Mouse (Mus musculus) liver, embryonic 16.5 days (tissue): ENCODE measurements at regions not wholly inside any gene's neighbourhood (a gene's known extent, or its start where the extent isn't known, plus 50 kb on each side); places are given as distances from the start of the nearest gene placed in this dataset.

ENCODE experiments used
- ATAC-seq: fragments of 200-750 bp; cut with Nextera tagmentation; 2 replicates; pipeline ENCODE4 v1.8.0; 2017; ENCODE audit warnings: low read depth, mild to moderate bottlenecking, moderate number of reproducible peaks, moderate library complexity
- H3K27ac ChIP-seq: fragments of 300-500 bp; sonication (generic); 2 replicates; pipeline ENCODE4 v1.5.1; 2014; ENCODE audit warnings: mild to moderate bottlenecking, low read length
- H3K27me3 ChIP-seq: fragments of 300-500 bp; sonication (generic); 2 replicates; pipeline ENCODE4 v1.6.1; 2014; ENCODE audit warnings: low read depth, low read length, mixed read lengths; ENCODE audit not compliant: control insufficient read depth, insufficient read depth
- H3K36me3 ChIP-seq: fragments of 300-500 bp; sonication (generic); 2 replicates; pipeline ENCODE4 v1.6.1; 2014; ENCODE audit warnings: mild to moderate bottlenecking; ENCODE audit not compliant: control insufficient read depth, insufficient read depth
- H3K4me1 ChIP-seq: fragments of 300-500 bp; sonication (generic); 2 replicates; pipeline ENCODE4 v1.6.1; 2014; ENCODE audit warnings: low read depth, low read length, mixed read lengths; ENCODE audit not compliant: control insufficient read depth
- H3K4me2 ChIP-seq: fragments of 300-500 bp; sonication (generic); 2 replicates; pipeline ENCODE4 v1.6.1; 2014; ENCODE audit warnings: low read depth, low read length, mixed read lengths
- H3K4me3 ChIP-seq: fragments of 300-500 bp; sonication (generic); 2 replicates; pipeline ENCODE4 v1.5.1; 2014; ENCODE audit warnings: low read depth, mild to moderate bottlenecking, low read length
- H3K9ac ChIP-seq: fragments of 300-500 bp; sonication (generic); 2 replicates; pipeline ENCODE4 v1.6.1; 2014; ENCODE audit warnings: low read depth, low read length
- H3K9me3 ChIP-seq: fragments of 300-500 bp; sonication (generic); replicated peaks from 2 replicates; pipeline ENCODE4 v1.6.1; 2016; ENCODE audit warnings: low read length; ENCODE audit not compliant: control insufficient read depth
- WGBS: fragments of 180-500 bp; shearing (Covaris S2); extraction: QIAGEN DNeasy Blood & Tissue Kit; methylation state at CpG from one replicate; pipeline ENCODE4 v1.1.7; 2014; ENCODE audit not compliant: insufficient replicate concordance; 5-methylcytosine and 5-hydroxymethylcytosine counted together

DNA sequence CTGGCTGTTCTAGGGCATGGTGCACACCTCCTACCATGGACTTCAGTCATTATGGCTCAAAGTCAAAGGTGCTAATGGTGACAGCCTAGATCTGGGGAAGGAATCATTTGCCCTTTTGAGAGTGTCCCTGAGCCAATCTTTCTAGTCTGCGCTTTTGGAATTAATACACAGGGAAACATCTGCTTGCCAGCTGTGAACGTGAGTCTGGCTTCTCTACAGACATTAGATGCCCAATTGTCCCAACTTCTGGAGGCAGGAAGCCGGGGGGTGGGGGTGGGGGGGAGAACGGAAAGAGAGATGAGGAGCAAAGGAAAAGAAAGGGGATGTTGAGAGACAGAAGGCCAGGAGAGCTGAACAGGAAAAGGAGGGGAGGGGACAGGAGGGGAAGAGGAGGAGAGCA is 377.9 kb upstream of the Spred2 start:
- Histone ChIP-seq H3K9me3 (no peaks in the 10 kb centered on the region), H3K4me1 (no peaks in the 10 kb centered on the region), H3K4me3 (no peak overlapping the region), H3K36me3 (no peaks in the 10 kb centered on the region), H3K27ac (no peak overlapping the region), H3K27me3 (no peaks in the 10 kb centered on the region), H3K9ac (no peak overlapping the region), H3K4me2 (no peak overlapping the region)
- WGBS: 36% methylated on average over 4 of the region's 4 CpGs
- ATAC-seq: no peak

GRCm38 (mm10) chr11:19554316-19554946 is 369.7 kb upstream of the Spred2 start:
- ATAC-seq: no peak

GRCm38 (mm10) chr11:19554947-19555770 is 369.0 kb upstream of the Spred2 start:
- Histone ChIP-seq H3K27ac (no peak overlapping the region), H3K9me3 (no peaks in the 10 kb centered on the region), H3K4me2 (no peak overlapping the region), H3K4me3 (no peak overlapping the region), H3K27me3 (no peaks in the 10 kb centered on the region), H3K9ac (no peak overlapping the region), H3K4me1 (no peaks in the 10 kb centered on the region), H3K36me3 (no peaks in the 10 kb centered on the region)
- 38% methylated on average over 9 of the region's 9 CpGs for WGBS
- no peak for ATAC-seq

More at GRCm38 (mm10) chr11:19554316-19554946, 369.7 kb upstream of the Spred2 start:
- Histone ChIP-seq H3K4me2 (no peak overlapping the region), H3K27ac (no peak overlapping the region), H3K36me3 (no peaks in the 10 kb centered on the region), H3K9me3 (no peaks in the 10 kb centered on the region), H3K9ac (no peak overlapping the region), H3K4me3 (no peak overlapping the region), H3K4me1 (no peaks in the 10 kb centered on the region), H3K27me3 (no peaks in the 10 kb centered on the region)
- 64% methylated on average over 9 of the region's 9 CpGs for WGBS

DNA sequence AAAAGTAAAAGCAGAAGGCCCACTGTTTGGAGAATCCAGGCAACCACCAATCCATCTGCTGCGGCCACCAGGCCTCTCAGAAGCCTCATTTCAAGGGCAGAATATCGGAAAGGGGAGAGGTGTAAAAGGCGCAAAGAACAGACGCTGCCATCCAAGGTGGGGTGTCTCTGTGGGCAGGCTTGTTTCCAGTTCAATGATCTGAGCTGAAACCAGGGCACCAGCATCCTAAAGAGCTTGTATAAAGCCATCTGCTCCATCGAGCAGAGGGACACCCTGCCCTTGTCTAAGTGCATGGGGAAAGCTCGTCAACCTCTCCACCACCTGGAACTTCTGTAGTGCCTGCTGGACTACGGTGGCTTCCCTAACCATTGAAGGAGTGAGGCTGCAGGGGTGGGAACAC is 363.7 kb upstream of the Spred2 start:
- ATAC-seq: no peak
- no peaks in the 10 kb centered on the region for H3K36me3 ChIP-seq
- H3K27me3 ChIP-seq: no peaks in the 10 kb centered on the region
- no peaks in the 10 kb centered on the region for H3K4me1 ChIP-seq
- no peak overlapping the region for H3K4me2 ChIP-seq
- no peak overlapping the region for H3K4me3 ChIP-seq
- H3K27ac ChIP-seq: no peak overlapping the region
- H3K9me3 ChIP-seq: no peaks in the 10 kb centered on the region
- 71% methylated on average over 7 of the region's 7 CpGs for WGBS
- no peak overlapping the region for H3K9ac ChIP-seq

GRCm38 (mm10) chr11:19562668-19563067 is 361.5 kb upstream of the Spred2 start:
- Histone ChIP-seq H3K36me3 (no peaks in the 10 kb centered on the region), H3K9ac (no peak overlapping the region), H3K4me3 (no peak overlapping the region), H3K27me3 (no peaks in the 10 kb centered on the region), H3K27ac (no peak overlapping the region), H3K4me1 (no peaks in the 10 kb centered on the region), H3K4me2 (no peak overlapping the region), H3K9me3 (no peaks in the 10 kb centered on the region)
- WGBS: 60% methylated on average over 4 of the region's 4 CpGs
- no peak for ATAC-seq

- H3K36me3 ChIP-seq: no peaks in the 10 kb centered on the region
- H3K9me3 ChIP-seq: no peaks in the 10 kb centered on the region
- no peak overlapping the region for H3K27ac ChIP-seq
- no peak overlapping the region for H3K4me3 ChIP-seq
- no peak overlapping the region for H3K9ac ChIP-seq
- H3K27me3 ChIP-seq: no peaks in the 10 kb centered on the region
- peak; percentile 58 for ATAC-seq
- no peaks in the 10 kb centered on the region for H3K4me1 ChIP-seq
- H3K4me2 ChIP-seq: no peak overlapping the region
- 58% methylated on average over 7 of the region's 7 CpGs for WGBS
Measured at GRCm38 (mm10) chr11:19585228-19585627, 338.9 kb upstream of the Spred2 start.

- H3K27me3 ChIP-seq: no peaks in the 10 kb centered on the region
- H3K27ac ChIP-seq: no peak overlapping the region
- H3K4me3 ChIP-seq: no peak overlapping the region
- no peaks in the 10 kb centered on the region for H3K9me3 ChIP-seq
- no peaks in the 10 kb centered on the region for H3K36me3 ChIP-seq
- H3K4me2 ChIP-seq: no peak overlapping the region
- no peak for ATAC-seq
- WGBS: 55% methylated on average over 6 of the region's 6 CpGs
- H3K4me1 ChIP-seq: no peaks in the 10 kb centered on the region
- no peak overlapping the region for H3K9ac ChIP-seq
Measured at GRCm38 (mm10) chr11:19592506-19593355, 331.4 kb upstream of the Spred2 start.

DNA sequence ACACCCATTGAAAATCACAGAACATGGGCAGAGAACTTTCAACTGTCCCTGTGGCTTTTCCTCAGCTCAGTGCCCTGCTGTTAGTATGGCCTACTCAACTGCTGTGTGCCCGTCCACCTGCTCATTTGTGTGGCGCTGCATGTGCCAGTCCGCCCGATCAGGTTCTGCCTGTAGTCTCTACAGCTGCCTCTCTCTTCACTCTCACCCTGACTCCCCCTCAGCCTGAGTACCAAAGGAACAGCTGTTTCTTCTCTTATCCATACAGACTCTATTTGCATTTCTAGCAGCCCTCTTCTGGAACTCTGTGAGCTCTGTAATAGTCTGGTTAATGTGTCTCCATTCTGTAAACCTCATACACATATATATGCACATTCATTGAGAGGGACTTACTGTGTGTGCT is 329.1 kb upstream of the Spred2 start:
- H3K27ac ChIP-seq: no peak overlapping the region
- no peak overlapping the region for H3K9ac ChIP-seq
- H3K4me2 ChIP-seq: no peak overlapping the region
- peak; percentile 35; the same call in 1 of the 2 replicates for ATAC-seq
- no peak overlapping the region for H3K4me3 ChIP-seq
- H3K36me3 ChIP-seq: no peaks in the 10 kb centered on the region
- WGBS: 68% methylated on average over 4 of the region's 4 CpGs
- H3K27me3 ChIP-seq: no peaks in the 10 kb centered on the region
- H3K4me1 ChIP-seq: no peaks in the 10 kb centered on the region
- H3K9me3 ChIP-seq: no peaks in the 10 kb centered on the region

GRCm38 (mm10) chr11:19596336-19596735 is 327.8 kb upstream of the Spred2 start:
- Histone ChIP-seq H3K27ac (no peak overlapping the region), H3K27me3 (no peaks in the 10 kb centered on the region), H3K9ac (no peak overlapping the region), H3K9me3 (no peaks in the 10 kb centered on the region), H3K36me3 (no peaks in the 10 kb centered on the region), H3K4me1 (no peaks in the 10 kb centered on the region), H3K4me2 (no peak overlapping the region), H3K4me3 (no peak overlapping the region)
- ATAC-seq: no peak
